Mouse (Mus musculus) right cerebral cortex, postnatal 36 days (tissue): ENCODE data around the gene Gcnt1.

ENCODE experiments used
- DNase-seq, 2 experiments: peaks; one replicate each; pipeline ENCODE4 v3.0.0; 2022; ENCODE audit warnings: low spot score in 2 of 2, mixed read lengths in 1 of 2

The Gcnt1 gene

GRCm38 (mm10) chr19:17366364-17367090 lies 6.1 kb downstream of the Gcnt1 start:
- DNase-seq = no peak

- no peak for DNase-seq
These were observed 7.9 kb downstream of the Gcnt1 start for GRCm38 (mm10) chr19:17364741-17365140.

- DNase-seq = no peak
These were observed 11.5 kb downstream of the Gcnt1 start for GRCm38 (mm10) chr19:17361181-17361580.

- DNase-seq = no peak
These were observed 13.2 kb downstream of the Gcnt1 start for GRCm38 (mm10) chr19:17359315-17359890.

GRCm38 (mm10) chr19:17357391-17357790 lies 15.3 kb downstream of the Gcnt1 start:
- DNase-seq = no peak

GRCm38 (mm10) chr19:17356932-17357331 lies 15.7 kb downstream of the Gcnt1 start:
- no peak for DNase-seq

GRCm38 (mm10) chr19:17355950-17356867 lies 16.4 kb downstream of the Gcnt1 start:
- no peak for DNase-seq

- DNase-seq = no peak
These were observed 17.3 kb downstream of the Gcnt1 start for GRCm38 (mm10) chr19:17355361-17355760.

GRCm38 (mm10) chr19:17354797-17355196 lies 17.8 kb downstream of the Gcnt1 start:
- no peak for DNase-seq

- DNase-seq = no peak
These were observed 18.3 kb downstream of the Gcnt1 start for GRCm38 (mm10) chr19:17354362-17354761.

GRCm38 (mm10) chr19:17353727-17354126 lies 18.9 kb downstream of the Gcnt1 start:
- no peak for DNase-seq

GRCm38 (mm10) chr19:17347852-17348251 lies 24.8 kb downstream of the Gcnt1 start:
- DNase-seq = no peak

GRCm38 (mm10) chr19:17346716-17347474 lies 25.7 kb downstream of the Gcnt1 start:
- DNase-seq = no peak

GRCm38 (mm10) chr19:17344881-17345280 lies 27.8 kb downstream of the Gcnt1 start:
- DNase-seq = no peak

GRCm38 (mm10) chr19:17339563-17339962 lies 33.1 kb downstream of the Gcnt1 start:
- DNase-seq = no peak

GRCm38 (mm10) chr19:17337057-17337679 lies 35.5 kb downstream of the Gcnt1 start:
- no peak for DNase-seq

- no peak for DNase-seq
These were observed 36.0 kb downstream of the Gcnt1 start for GRCm38 (mm10) chr19:17336646-17337045.

- DNase-seq = no peak
These were observed 37.9 kb downstream of the Gcnt1 start for GRCm38 (mm10) chr19:17334644-17335333.

GRCm38 (mm10) chr19:17333043-17333442 lies 39.6 kb downstream of the Gcnt1 start:
- no peak for DNase-seq

GRCm38 (mm10) chr19:17328916-17329315 lies 43.7 kb downstream of the Gcnt1 start:
- DNase-seq = no peak
